Mouse (Mus musculus): ENCODE data around the gene Pum3.
A peak's percentile ranks its signal among the peaks of the same experiment; 100 is the strongest.
"Not testable (repeated sequence)": the region's sequence is repeated elsewhere in the genome, so short reads cannot be mapped to it uniquely, and the experiment has no call there.

The Pum3 gene

DNA sequence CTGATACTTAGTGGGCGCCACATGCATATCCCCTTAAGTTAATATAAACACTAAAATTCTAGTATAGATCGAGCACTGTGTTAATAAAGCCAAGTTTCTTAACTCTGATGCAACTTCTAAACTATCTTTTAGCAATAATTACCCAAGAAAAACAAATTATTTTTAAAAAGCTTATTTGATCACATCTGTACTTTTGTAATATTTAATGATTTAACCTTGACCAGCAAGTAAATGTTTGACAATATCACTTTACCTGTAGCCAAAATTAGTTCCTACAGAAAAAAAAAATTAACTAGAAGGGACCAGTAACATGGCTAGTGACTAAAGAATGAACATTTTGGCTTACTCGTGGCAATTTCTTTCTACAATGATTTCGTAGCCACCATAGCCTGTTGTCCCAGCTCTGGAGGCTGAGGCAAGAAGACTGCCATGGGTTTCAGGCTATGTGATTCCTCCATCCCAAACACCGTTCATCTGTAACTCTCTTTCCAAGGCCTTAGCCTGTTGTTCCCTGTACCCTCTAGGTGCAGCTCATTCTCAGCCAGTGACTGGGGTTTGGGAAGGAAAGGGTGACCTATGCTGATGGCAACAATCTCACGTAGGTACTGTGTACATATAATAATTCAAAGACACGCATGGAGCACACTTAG is 35.2 kb downstream of the Pum3 start:
- no peak for DNase-seq (ENCODE audit: low spot score in 2 of 2)

DNA sequence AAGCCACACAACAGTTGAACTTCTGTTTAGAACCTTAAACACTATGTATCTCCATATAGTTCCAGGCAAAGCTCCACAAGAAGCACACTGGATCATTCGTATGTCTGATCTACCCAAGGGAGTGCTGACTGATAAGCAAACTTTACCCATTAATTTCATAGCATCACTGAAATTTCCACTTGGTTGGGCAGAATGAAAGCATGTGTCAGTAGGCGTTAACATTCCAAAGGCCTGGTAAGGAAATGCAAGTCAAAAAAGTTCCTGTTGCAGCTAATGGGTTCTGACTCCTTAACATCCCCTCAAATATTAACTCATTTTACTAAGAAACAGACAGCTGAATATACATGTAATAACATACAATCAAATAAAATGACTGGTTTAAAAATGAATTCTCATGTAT is 37.2 kb downstream of the Pum3 start:
- no peak for DNase-seq (ENCODE audit: low spot score in 2 of 2)

DNA sequence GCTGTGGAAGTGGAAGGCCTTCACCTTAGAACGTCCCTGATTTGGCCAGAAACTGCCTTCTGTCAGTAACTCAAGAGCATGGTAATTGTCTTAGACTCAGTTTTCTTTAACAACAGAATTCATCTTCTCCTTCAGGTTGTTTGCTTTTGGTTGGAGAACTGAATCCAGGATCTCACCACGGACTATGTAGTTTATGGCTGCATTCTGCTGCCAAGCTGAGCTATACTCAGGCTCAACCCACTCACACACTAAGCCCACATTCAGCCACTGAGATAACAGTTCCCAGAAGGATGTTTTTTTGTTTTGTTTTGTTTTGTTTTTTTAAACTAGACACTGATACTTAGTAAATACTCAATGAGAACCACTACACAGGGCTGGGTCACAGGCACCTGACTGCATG is 38.3 kb downstream of the Pum3 start:
- no peak for DNase-seq (ENCODE audit: low spot score in 2 of 2)

DNA sequence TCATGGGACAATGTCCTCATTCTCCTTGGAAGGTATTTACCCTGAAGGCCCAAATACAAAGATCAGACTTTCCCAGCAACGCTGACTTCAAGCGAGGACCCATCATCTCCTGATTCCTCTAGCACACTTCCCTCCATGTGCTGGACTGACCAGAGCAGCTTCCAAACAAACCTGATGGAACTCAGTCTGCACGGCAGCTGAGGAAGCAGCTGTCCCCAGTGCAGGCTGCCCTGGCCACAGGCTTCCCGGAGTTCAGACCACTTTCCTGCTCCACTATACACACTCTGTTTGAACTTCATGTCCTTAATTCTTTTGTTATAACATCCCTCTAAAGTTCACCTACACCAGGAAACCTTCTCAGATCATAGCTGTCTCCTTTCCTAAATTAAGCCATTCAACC is 40.1 kb downstream of the Pum3 start:
- not testable (repeated sequence) for DNase-seq (ENCODE audit: low spot score in 2 of 2)

DNA sequence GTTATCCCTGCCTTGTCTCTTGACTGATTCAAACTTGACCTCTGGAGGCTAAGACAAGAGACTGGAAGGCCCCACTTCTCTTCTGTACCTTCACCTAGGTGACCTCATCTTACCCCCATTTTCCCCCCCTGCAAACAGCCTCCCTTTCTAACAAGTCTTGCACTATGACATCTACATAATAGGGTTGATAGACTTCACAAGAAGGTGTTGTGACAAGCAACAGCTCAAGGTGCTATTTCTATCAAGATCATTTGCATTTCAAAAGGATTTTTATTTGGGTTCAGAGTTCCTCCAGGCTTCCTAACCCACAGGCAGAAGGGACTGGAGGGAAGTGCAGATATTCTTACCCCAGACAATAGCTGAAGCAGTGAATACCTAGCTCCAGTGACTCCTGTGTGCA is 44.3 kb downstream of the Pum3 start:
- DNase-seq (ENCODE audit: low spot score in 2 of 2) = no peak

DNA sequence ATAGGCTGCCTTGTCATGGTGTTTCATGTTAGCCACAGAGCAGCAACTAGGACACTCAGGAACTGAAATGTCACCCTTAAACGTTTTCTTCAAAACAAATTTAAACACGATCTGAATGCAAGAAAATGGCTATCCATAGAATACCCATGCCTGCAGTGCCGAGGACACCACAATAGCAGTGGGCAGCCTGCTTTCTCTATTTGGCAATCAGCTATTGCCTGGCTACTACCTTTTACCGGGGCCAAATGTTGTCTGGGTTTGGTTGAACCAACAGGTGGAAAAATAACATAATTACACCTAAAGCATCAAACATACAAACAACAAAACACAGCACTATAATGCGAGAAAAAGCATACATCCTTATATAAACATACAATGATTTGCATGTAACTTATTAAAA is 46.4 kb downstream of the Pum3 start:
- no peak for DNase-seq (ENCODE audit: low spot score in 2 of 2)

DNA sequence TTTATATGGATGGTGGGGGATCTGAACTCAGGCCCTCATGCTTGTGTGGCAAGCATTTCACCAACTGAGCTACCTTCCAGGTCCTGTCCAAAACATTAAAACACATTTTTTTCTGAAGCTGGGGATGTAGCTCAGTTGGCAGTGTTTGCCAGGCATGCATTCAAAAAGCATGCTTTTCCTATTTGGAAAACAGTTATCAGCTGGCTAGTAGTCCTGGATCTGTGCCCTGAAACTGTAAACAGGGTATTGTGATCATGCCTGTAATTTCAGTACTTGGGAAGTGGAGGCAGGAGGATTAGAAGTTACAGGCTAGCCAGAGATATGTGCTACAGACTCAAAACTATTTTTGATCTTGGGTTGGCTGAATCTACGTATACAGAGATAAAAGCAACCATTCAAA is 47.5 kb downstream of the Pum3 start:
- DNase-seq (ENCODE audit: low spot score in 2 of 2) = no peak

DNA sequence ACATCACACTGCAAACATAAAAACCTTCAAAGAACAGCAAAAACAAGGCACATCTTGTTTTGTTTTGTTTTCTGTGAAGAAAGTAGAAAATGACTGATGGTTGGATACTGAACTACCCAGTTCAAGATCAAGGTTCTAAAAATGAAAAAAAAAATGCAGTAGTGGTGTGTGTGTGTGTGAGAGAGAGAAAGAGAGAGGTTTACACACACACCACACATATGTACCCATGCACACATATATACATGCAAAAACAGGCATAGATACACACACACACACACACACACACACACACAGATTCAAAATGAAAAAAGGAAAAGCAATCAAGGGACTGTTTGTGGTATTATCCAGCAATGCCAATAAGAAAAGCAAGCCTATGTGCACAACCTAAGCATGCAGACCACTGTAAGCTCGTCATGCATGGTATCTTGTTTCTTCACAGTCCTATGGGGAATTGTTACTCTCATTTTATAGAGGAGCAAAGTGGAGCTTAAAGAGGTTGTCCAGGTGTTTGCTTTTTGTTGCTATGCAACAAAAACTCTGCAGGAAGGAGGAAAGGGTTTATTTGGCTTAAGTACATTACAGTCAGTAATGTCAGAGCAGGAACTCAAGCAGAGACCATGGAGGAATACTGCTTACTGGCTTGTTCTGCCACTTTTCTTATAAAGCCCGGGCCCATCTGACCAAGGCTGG is 49.8 kb downstream of the Pum3 start:
- no peak for DNase-seq (ENCODE audit: low spot score in 2 of 2)

- no peak for DNase-seq (ENCODE audit: low spot score in 2 of 2)
Measured at GRCm38 (mm10) chr19:27370784-27371183, 58.8 kb downstream of the Pum3 start.

DNA sequence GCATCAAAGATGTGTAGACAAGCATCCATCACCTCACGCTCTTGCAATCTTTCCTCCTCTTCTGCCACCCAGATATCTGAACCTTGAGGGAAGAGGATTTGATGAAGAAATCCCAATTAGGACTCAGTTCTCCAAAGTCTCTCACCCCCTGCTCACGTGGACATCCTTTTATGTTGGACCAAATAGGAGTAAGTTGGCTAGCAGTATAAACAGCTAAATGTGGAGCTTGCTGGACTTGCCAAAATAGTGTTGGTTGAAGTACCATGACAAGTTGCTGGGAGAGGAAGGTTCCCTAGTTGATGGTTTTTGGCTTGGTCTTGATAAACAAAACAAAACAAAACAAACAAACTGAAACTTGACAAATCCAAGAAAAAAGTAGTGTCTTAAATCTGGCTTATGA is 59.5 kb downstream of the Pum3 start:
- no peak for DNase-seq (ENCODE audit: low spot score in 2 of 2)

GRCm38 (mm10) chr19:27369461-27370135 is 60.0 kb downstream of the Pum3 start:
- DNase-seq (ENCODE audit: low spot score in 2 of 2) = no peak

- DNase-seq (ENCODE audit: low spot score in 2 of 2) = no peak
Measured at GRCm38 (mm10) chr19:27366113-27366746, 63.4 kb downstream of the Pum3 start.

GRCm38 (mm10) chr19:27364521-27364931 is 65.1 kb downstream of the Pum3 start:
- DNase-seq (ENCODE audit: low spot score in 2 of 2) = peak; percentile 39 to 58

DNA sequence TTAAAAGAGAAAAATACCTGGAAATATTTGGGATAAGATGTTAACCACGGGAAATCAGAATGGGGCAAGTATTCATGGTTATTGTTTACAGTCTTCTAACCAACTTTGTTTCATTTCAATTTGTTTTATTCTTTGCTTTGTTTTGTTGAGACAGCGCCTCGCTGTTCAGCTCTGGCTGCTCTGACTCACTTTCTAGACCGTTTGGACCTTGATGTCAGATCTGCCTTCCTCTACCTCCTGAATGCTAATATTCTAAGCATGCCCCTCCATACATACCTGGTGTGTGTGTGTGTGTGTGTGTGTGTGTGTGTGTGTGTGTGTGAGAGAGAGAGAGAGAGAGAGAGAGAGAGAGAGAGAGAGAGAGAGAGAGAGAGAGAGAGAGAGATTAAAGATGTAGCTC is 65.7 kb downstream of the Pum3 start:
- no peak for DNase-seq (ENCODE audit: low spot score in 2 of 2)

GRCm38 (mm10) chr19:27360381-27360780 is 69.2 kb downstream of the Pum3 start:
- no peak for DNase-seq (ENCODE audit: low spot score in 2 of 2)

GRCm38 (mm10) chr19:27351700-27352099 is 77.9 kb downstream of the Pum3 start:
- DNase-seq (ENCODE audit: low spot score in 2 of 2) = no peak

DNA sequence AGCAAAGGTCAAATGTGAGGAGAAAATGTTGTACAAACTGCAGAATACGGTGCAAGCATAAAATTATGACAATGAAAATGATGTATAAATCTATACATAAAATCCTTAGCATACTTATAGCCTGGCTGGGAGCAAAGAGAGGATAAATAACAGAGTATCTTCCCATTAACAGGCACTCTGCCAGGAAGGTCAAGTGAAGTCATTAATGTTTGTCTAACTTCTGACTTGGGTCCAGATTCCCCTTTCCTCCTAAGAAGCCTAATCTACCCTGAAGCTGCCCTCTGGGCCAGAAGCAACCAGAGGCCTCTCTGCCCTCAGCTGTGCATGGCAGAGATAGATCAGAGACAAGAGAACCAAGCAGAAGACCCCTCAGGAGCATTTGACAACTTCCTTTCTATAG is 83.1 kb downstream of the Pum3 start:
- no peak for DNase-seq (ENCODE audit: low spot score in 2 of 2)

Data from urinary bladder, postnatal 36 days (tissue).